Mouse (Mus musculus) small intestine, adult 2 months (tissue): ENCODE measurements around the gene Rrh. TPM values are rescaled to one million over a fixed set of nuclear protein-coding genes. Genes with fewer than 3 reads are reported as not detected.
A peak's percentile ranks its signal among the peaks of the same experiment; 100 is the strongest.

Experiments
- H3K27ac ChIP-seq: fragments of 200-500 bp; 2 replicates; pipeline ENCODE4 v1.5.1; 2012; ENCODE audit warnings: low read depth, low read length, control low read depth, inconsistent platforms; ENCODE audit not compliant: insufficient read depth
- H3K27me3 ChIP-seq: fragments of 200-500 bp; 2 replicates; pipeline ENCODE4 v1.6.1; 2012; ENCODE audit warnings: mild to moderate bottlenecking, moderate library complexity, low read length, inconsistent platforms; ENCODE audit not compliant: control insufficient read depth, insufficient read depth
- H3K36me3 ChIP-seq: fragments of 200-500 bp; 2 replicates; pipeline ENCODE4 v1.6.1; 2012; ENCODE audit warnings: mild to moderate bottlenecking, low read length, control low read depth, inconsistent platforms; ENCODE audit not compliant: control insufficient read depth, insufficient read depth
- H3K4me1 ChIP-seq: fragments of 200-500 bp; 2 replicates; pipeline ENCODE4 v1.6.1; 2012; ENCODE audit warnings: low read length, inconsistent platforms, mixed read lengths; ENCODE audit not compliant: control insufficient read depth, insufficient read depth, insufficient read length
- H3K4me3 ChIP-seq: fragments of 200-500 bp; 2 replicates; pipeline ENCODE4 v1.5.1; 2012; ENCODE audit warnings: low read depth, mild to moderate bottlenecking, control low read depth, inconsistent platforms, low read length, moderate library complexity
- CTCF ChIP-seq: fragments of 200-500 bp; IDR thresholded peaks from 2 replicates; pipeline ENCODE4 v1.5.1; 2012; ENCODE audit warnings: low read depth, mild to moderate bottlenecking, control low read depth, inconsistent platforms, low read length, moderate library complexity, mixed read lengths; ENCODE audit not compliant: insufficient replicate concordance, insufficient read length; ENCODE audit errors: extremely low read depth
- POLR2A ChIP-seq: fragments of 200-500 bp; IDR thresholded peaks from 2 replicates; pipeline ENCODE4 v1.6.1; 2012; ENCODE audit warnings: low read depth, mild to moderate bottlenecking, control low read depth, inconsistent platforms, low read length, moderate library complexity
- WGBS: fragments of 180-500 bp; shearing (Covaris S2); methylation state at CpG from one replicate; pipeline ENCODE4 v1.1.7; 2018; 5-methylcytosine and 5-hydroxymethylcytosine counted together
- polyA plus RNA-seq: library from polyadenylated mRNA; depleted of rRNA; stranded (reverse); fragments of >200 nt; gene quantifications from 2 replicates; pipeline ENCODE4 v1.2.3, GENCODE M21; 2012; rRNA removed

Rrh gene
- polyA plus RNA-seq = not detected in 2 replicates

DNA sequence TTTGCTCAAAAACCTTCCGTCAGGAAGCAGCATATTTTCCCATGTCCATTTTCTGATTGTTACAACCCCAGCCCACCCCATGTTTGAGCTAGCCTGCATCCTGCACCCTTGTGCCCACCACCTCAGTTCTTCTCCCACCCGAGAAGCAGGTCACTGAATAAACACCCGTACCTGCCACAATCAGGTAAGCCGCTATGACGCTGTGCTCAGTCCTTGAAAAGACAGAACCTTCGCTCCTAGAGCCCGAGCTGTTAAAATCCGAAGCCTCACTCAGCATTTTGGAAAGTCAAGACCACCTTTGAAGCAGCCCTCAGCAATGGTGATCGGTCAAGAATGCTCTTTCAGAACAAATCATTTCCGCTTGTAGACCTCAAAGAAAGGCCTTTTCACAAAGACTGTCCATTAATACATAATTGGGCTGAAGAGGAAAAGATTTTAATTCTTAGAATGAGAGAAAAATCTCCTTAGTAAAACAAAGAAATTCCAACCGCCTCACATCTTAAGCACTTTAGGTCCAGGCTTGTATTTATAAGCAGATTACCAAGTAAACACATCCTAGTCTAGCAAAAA lies at the start of gene Rrh:
TSS of gene Rrh (minus strand) at position 382 of the 570 bp plus-strand sequence.
- TF ChIP-seq POLR2A (no peak), CTCF (no peak)
- H3K27me3 ChIP-seq = no peaks in the 10 kb centered on the region
- peaks cover 15% of the 10 kb centered on the region for H3K36me3 ChIP-seq

DNA sequence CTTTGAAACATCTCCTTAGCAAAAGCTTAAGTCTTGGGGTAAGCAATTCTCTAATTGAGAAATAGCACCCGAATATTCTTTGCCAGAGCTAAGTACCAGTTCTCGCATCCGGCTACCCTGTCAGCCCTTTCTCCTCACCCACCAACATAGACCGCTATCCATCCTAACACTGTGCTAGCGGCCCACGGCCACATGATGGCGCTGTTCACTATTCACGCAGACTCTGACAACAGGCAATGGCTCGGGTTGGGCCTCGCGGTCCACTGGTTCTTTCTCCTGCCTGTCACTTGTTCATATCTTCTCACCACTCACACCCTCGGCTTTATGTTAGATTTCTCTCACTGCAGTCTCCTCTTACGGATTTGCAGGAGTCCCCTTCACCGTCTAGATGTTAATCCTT lies 41.3 kb upstream of the Rrh start:
- WGBS = 42% methylated on average over 14 of the region's 14 CpGs

More for the DNA sequence above, at the start of gene Rrh:
- Histone ChIP-seq H3K4me1 (no peaks in the 10 kb centered on the region), H3K27ac (no peak within 1 kb of the TSS), H3K4me3 (no peak within 1 kb of the TSS)
- 93% methylated on average over 11 of the region's 11 CpGs for WGBS

DNA sequence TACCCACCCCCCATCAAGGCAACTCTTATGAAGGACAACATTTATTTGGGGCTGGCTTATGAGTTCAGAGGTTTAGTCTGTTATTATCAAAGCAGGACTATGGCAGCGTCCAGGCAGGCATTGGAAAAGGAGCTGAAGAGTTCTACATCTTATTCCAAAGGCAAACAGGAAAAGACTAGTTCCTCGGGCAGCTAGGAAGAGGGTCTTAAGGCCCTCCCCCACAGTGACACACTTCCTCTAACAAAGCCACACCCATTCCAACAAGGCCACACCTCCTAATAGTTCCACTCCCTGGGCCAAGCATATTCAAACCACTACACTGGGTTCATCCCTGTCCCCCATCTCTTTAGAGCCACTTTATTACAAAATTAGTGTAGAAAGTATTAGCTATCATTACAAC lies 40.2 kb upstream of the Rrh start:
- H3K4me1 ChIP-seq = no peaks in the 10 kb centered on the region
- H3K36me3 ChIP-seq = no peaks in the 10 kb centered on the region
- 55% methylated on average over 2 of the region's 2 CpGs for WGBS
- no peak overlapping the region for H3K4me3 ChIP-seq
- TF ChIP-seq CTCF = no peak
- no peak for TF ChIP-seq POLR2A
- no peaks in the 10 kb centered on the region for H3K27me3 ChIP-seq
- H3K27ac ChIP-seq = no peak overlapping the region

More for the DNA sequence above, 41.3 kb upstream of the Rrh start:
- no peak overlapping the region for H3K4me3 ChIP-seq
- H3K4me1 ChIP-seq = no peaks in the 10 kb centered on the region
- no peak overlapping the region for H3K27ac ChIP-seq
- TF ChIP-seq CTCF = peak; percentile 71; the same call in 1 of the 2 replicates
- TF ChIP-seq POLR2A = no peak
- no peaks in the 10 kb centered on the region for H3K36me3 ChIP-seq
- no peaks in the 10 kb centered on the region for H3K27me3 ChIP-seq

DNA sequence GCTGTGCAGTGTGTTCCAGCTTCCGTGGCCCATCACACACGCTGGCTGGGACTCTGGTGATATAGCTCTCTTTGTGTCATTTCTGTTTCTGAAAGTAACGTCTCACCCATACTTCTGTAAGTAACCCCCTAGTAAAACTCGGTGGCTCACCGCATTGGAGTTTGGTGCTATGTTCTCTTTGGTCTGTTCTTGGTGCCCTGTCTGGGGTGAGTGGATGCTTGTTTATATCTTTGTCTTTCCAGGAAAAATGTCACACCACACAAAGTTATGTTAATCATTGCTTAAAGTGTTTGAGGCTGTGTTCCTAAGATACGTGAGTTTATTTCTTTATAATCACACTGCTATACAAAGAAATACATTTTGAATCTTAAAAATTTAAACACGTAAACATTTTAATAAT lies 24.5 kb upstream of the Rrh start:
- no peak overlapping the region for H3K27ac ChIP-seq
- WGBS = 76% methylated on average over 7 of the region's 7 CpGs
- no peaks in the 10 kb centered on the region for H3K4me1 ChIP-seq
- H3K4me3 ChIP-seq = no peak overlapping the region
- no peaks in the 10 kb centered on the region for H3K27me3 ChIP-seq
- TF ChIP-seq CTCF = no peak
- no peak for TF ChIP-seq POLR2A
- H3K36me3 ChIP-seq = no peaks in the 10 kb centered on the region

DNA sequence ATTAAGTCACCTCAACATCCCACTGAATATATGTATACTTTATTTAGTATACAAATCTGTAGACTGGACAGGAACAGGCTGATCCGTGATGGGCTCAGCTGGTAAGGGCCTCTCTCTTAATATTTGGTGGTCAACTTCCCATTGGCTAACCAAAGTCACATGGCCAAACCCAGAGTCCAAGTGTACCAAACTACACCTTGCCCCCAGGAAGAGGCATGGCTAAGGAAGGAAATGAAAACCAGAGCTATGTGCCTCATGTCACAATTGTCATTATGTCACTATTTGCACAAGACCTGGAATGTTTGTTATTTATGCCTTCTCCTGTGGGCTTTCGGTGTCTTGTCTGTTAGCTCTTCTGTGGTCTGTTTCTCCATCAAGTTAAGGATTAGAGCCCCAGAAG lies 23.5 kb upstream of the Rrh start:
- 81% methylated on average over 2 of the region's 2 CpGs for WGBS
- H3K4me1 ChIP-seq = no peaks in the 10 kb centered on the region
- H3K27me3 ChIP-seq = no peaks in the 10 kb centered on the region
- no peak overlapping the region for H3K4me3 ChIP-seq
- H3K27ac ChIP-seq = no peak overlapping the region
- TF ChIP-seq POLR2A (no peak), CTCF (no peak)
- no peaks in the 10 kb centered on the region for H3K36me3 ChIP-seq

DNA sequence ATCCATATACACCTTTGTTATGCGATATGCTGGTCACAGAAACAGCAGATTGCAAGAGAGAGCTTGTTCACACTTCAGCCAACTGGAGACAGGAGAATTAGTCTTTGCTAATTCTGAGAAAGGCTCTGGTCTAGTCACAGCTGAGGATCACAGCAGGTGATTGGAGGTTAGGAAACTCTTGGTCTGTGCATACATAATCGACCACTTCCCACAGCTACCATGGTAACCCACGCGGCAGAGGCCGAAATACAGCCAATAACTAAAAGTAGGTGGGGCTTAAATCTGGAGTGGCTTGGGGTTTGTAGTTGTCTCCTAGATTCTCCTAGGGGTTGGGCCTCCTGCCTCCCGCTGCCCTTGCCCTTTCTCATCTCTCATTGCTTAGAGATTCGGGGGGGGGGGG lies 15.6 kb upstream of the Rrh start:
- no peaks in the 10 kb centered on the region; the same call in 1 of the 2 replicates for H3K4me1 ChIP-seq
- H3K36me3 ChIP-seq = no peaks in the 10 kb centered on the region
- H3K27me3 ChIP-seq = no peaks in the 10 kb centered on the region
- no peak overlapping the region for H3K27ac ChIP-seq
- 50% methylated on average over 7 of the region's 7 CpGs for WGBS
- H3K4me3 ChIP-seq = no peak overlapping the region
- TF ChIP-seq POLR2A (no peak), CTCF (no peak)

DNA sequence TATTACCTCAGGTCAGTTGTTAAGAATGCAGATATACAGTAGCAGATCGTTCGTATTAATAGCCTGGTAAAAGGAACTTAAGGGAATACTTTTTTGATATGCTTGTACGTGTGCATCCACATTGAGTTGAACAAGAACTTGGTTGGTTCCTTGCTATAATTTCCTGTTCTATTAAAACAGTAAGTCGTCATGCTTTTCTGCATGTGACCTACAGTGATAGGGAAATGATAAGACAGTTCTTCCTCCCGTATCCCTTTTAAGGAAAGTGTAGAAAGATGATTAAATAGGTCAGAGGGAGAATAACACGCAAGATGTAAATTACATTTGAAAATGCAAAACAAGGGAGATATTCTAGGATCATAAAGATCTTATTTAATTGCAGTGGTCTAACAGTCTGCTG lies 14.6 kb upstream of the Rrh start:
- TF ChIP-seq POLR2A (no peak), CTCF (no peak)
- no peaks in the 10 kb centered on the region for H3K27me3 ChIP-seq
- no peak overlapping the region for H3K27ac ChIP-seq
- H3K36me3 ChIP-seq = no peaks in the 10 kb centered on the region
- no peak overlapping the region for H3K4me3 ChIP-seq
- 29% methylated on average over 6 of the region's 6 CpGs for WGBS
- no peaks in the 10 kb centered on the region; the same call in 1 of the 2 replicates for H3K4me1 ChIP-seq

DNA sequence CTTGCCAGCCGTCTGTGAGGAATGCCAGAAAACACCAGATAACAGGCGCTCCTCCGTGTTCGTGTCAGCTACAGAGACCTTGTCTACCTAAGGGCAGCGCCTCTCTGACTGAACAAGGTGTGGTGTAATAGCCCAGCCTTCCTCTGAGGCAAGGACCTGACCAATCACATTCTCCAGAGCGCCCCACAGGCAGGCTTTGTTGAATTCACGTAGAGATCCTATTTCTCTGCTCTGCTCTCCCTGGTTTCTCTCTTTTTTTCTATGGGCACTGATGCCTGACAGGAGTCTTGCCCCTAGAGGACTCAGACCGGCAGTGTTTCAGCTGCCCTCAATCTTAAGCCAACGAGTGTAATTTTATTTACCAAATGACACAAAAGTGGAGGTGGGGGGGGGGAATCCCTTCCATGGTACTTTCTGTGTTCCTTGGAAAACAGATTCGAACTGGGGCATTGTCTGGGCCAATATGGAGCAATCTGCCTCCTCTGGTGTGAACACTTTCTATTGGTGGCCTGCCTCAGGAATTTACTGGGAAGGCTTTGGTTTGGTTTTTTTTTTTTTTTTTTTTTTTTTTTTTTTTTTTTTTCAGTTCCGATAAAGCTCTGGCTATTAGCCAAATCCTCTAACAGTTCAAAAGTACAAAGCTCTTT lies 13.8 kb upstream of the Rrh start:
- TF ChIP-seq CTCF = no peak
- no peak; the same call in 1 of the 2 replicates for TF ChIP-seq POLR2A
- H3K27me3 ChIP-seq = no peaks in the 10 kb centered on the region
- no peaks in the 10 kb centered on the region for H3K36me3 ChIP-seq
- H3K27ac ChIP-seq = peak overlapping the region; percentile 45; the same call in 1 of the 2 replicates
- peak overlapping the region; percentile 42 for H3K4me3 ChIP-seq
- no peaks in the 10 kb centered on the region; the same call in none of the 2 replicates for H3K4me1 ChIP-seq
- 9% methylated on average over 11 of the region's 11 CpGs for WGBS
